Mouse (Mus musculus): ENCODE results near the gene Mark4.

- no peak for TF ChIP-seq ZNF384 (IDR thresholded peaks at IDR 0.05; ENCODE audit: low read depth, low read length)
- no peak for TF ChIP-seq ZC3H11A (IDR thresholded peaks at IDR 0.05; ENCODE audit: borderline replicate concordance, low read depth, low read length)
- TF ChIP-seq MAFK (IDR thresholded peaks at IDR 0.05; ENCODE audit: insufficient read depth, low read depth, low read length), result no peak
- no peak for TF ChIP-seq CHD2 (IDR thresholded peaks at IDR 0.05; ENCODE audit: low read depth, low read length)
Observed at GRCm38 (mm10) chr7:19477624-19478384, 19.2 kb upstream of the Mark4 start.
